Mouse (Mus musculus) lung, postnatal 0 days (tissue): Measurements from ENCODE around the gene Gpc3.

Source experiments
- CTCF ChIP-seq: IDR thresholded peaks from 2 replicates; pipeline ENCODE4 v1.5.1; 2016; ENCODE audit warnings: antibody characterized with exemption, mild to moderate bottlenecking
- EP300 ChIP-seq: IDR thresholded peaks from 2 replicates; pipeline ENCODE4 v1.6.1; 2016; ENCODE audit warnings: antibody characterized with exemption, mild to moderate bottlenecking, control low read depth

DNA sequence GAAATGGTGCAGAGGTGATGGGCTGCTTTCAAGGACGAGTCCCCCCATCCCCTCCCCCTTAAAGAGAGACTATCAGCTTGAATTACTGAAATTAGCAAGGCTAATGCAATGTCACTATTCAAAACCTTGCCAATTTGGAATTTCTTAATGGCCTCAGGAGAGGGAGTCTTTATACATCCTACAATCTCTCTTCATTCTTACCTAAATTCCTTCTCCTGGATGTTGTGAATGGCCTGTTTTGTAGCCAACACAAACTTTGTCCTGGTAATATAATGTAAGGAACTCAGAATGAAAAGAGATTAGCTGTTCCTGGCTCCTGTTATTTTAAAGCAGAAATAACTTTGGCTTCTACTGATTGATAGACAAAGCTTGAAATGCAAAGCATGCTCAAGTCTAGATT, 325.0 kb downstream of the Gpc3 start:
- TF ChIP-seq EP300 (no peak), CTCF (no peak)
